Mouse (Mus musculus) limb, embryonic 11.5 days (tissue): ENCODE results near the gene Gm5089. TPM values are rescaled to one million over a fixed set of nuclear protein-coding genes. Genes with fewer than 3 reads are reported as not detected.

Experiments used
- ATAC-seq: fragments of 200-750 bp; cut with Nextera tagmentation; 2 replicates; pipeline ENCODE4 v1.8.0; 2017; ENCODE audit warnings: low read depth; ENCODE audit not compliant: insufficient number of reproducible peaks, low FRiP score, low TSS enrichment
- DNase-seq: peaks from one replicate; pipeline ENCODE4 v3.0.0-alpha.2; 2015; ENCODE audit warnings: low spot score
- H3K27ac ChIP-seq: fragments of 300-500 bp; sonication (generic); replicated peaks from 2 replicates; pipeline ENCODE4 v1.5.1; 2014; ENCODE audit warnings: low read depth, mild to moderate bottlenecking, low read length
- H3K27me3 ChIP-seq: fragments of 300-500 bp; sonication (generic); 2 replicates; pipeline ENCODE4 v1.6.1; 2014; ENCODE audit warnings: mild to moderate bottlenecking, low read length, mixed read lengths; ENCODE audit not compliant: control insufficient read depth, insufficient read depth
- H3K36me3 ChIP-seq: fragments of 300-500 bp; sonication (generic); 2 replicates; pipeline ENCODE4 v1.6.1; 2014; ENCODE audit warnings: mild to moderate bottlenecking, low read length, moderate library complexity, mixed read lengths; ENCODE audit not compliant: control insufficient read depth, insufficient read depth
- H3K4me1 ChIP-seq: fragments of 300-500 bp; sonication (generic); 2 replicates; pipeline ENCODE4 v1.6.1; 2014; ENCODE audit warnings: low read length, mixed read lengths; ENCODE audit not compliant: control insufficient read depth, insufficient read depth
- H3K4me2 ChIP-seq: fragments of 300-500 bp; sonication (generic); 2 replicates; pipeline ENCODE4 v1.6.1; 2014; ENCODE audit warnings: low read depth, mild to moderate bottlenecking, moderate library complexity; ENCODE audit not compliant: severe bottlenecking
- H3K4me3 ChIP-seq: fragments of 300-500 bp; sonication (generic); 2 replicates; pipeline ENCODE4 v1.5.1; 2014; ENCODE audit warnings: low read depth, low read length
- H3K9ac ChIP-seq: fragments of 300-500 bp; sonication (generic); 2 replicates; pipeline ENCODE4 v1.6.1; 2014; ENCODE audit warnings: mild to moderate bottlenecking, low read length
- H3K9me3 ChIP-seq: fragments of 300-500 bp; sonication (generic); 2 replicates; pipeline ENCODE4 v1.6.1; 2016; ENCODE audit warnings: low read length; ENCODE audit not compliant: control insufficient read depth
- WGBS: fragments of 180-500 bp; shearing (Covaris S2); extraction: QIAGEN DNeasy Blood & Tissue Kit; methylation state at CpG from one replicate; pipeline ENCODE4 v1.1.7; 2014; 5-methylcytosine and 5-hydroxymethylcytosine counted together
- polyA plus RNA-seq: library from polyadenylated mRNA; unstranded; fragments of >200 nt; fragmentation: Nextera tagmentation; extraction: Ambion mirVana; gene quantifications from 2 replicates; pipeline ENCODE4 v1.2.1, GENCODE M21; 2014

Gene Gm5089
- polyA plus RNA-seq, 1 experiment from 2014 or later: 0.24 TPM

DNA sequence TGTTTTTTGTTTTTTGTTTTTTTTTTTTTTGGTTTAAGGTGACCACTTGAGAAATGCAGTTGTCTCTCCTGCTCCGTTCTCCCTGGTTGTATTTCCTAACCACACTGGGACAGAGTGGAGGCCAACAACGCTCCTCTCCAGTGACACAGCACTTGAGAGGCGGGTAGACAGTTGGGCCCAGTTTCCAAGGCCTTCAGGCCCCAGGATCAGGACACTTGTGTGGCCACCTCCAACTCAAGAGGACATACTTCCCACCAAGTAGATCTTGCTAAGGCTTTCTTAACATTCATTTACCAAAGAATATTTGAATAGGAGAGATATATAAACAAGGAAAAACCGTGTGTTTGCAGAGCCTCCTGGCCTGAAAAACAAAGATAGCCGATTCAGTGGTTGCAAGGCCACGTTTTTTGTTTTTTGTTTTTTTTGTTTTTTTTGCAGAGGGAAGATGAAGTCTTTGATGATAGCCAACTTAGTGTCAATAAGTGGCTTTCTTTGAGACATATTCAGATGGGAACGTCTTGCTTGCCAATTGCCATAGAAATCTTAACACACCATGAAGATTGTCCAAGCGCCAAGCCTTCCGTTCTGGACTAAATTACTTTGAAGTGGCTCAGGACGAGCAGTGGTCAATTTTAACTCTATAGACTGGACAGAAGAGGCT lies 4.1 kb upstream of the Gm5089 start:
- Histone ChIP-seq H3K4me3 (no peak overlapping the region), H3K9ac (no peak overlapping the region), H3K36me3 (no peaks in the 10 kb centered on the region), H3K27ac (no peak overlapping the region), H3K4me2 (no peak overlapping the region), H3K9me3 (no peaks in the 10 kb centered on the region), H3K4me1 (peaks cover 30% of the 10 kb centered on the region), H3K27me3 (0 out of 2 replicates have a peak, but pooled peaks cover 6% of the 10 kb centered on the region)
- ATAC-seq: no peak
- DNase-seq: no peak
- WGBS: 68% methylated on average over 10 of the region's 10 CpGs

DNA sequence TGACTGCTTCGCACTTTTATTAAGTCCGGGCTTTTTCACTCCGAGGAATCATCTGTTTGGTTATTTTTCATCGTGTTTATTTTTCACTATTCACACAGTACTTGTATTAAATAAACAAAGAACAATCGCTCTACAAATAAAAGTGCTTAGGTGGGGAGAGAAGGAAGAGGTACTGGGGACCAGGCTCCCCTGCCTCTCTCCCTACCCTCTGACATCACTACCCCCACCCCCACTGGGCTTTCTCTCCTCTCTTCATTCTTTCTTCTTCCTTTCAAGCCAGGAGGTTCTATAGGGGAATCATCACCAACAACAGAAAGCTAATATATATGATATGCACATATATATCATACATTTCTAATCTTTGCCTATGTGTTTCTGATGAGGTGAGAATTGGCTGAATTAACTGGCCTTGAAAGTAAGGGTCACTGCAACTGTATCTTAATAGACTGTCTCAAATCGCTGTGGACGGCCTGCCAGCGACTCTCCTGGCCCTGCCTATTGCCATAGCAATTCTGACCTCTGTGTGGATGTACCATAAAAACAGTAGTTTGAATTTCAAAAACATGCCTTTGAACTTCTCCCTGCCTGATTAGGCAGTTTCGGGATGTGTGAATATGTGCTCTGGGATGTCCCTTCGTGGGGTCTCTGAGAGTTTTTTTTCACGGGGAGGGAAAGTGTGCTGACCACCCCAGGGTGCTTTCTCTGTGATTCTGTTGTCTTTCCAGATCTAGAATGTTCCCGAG lies 3.3 kb upstream of the Gm5089 start:
- H3K36me3 ChIP-seq: no peaks in the 10 kb centered on the region
- DNase-seq: no peak
- 9% methylated on average over 12 of the region's 12 CpGs for WGBS
- no peak overlapping the region for H3K4me3 ChIP-seq
- 0 out of 2 replicates have a peak, but pooled peaks cover 6% of the 10 kb centered on the region for H3K27me3 ChIP-seq
- no peak overlapping the region; the same call in 1 of the 2 replicates for H3K27ac ChIP-seq
- peak overlapping the region; percentile 49; the same call in 1 of the 2 replicates for H3K4me2 ChIP-seq
- ATAC-seq: no peak
- no peaks in the 10 kb centered on the region for H3K9me3 ChIP-seq
- H3K4me1 ChIP-seq: peaks cover 29% of the 10 kb centered on the region
- H3K9ac ChIP-seq: no peak overlapping the region

DNA sequence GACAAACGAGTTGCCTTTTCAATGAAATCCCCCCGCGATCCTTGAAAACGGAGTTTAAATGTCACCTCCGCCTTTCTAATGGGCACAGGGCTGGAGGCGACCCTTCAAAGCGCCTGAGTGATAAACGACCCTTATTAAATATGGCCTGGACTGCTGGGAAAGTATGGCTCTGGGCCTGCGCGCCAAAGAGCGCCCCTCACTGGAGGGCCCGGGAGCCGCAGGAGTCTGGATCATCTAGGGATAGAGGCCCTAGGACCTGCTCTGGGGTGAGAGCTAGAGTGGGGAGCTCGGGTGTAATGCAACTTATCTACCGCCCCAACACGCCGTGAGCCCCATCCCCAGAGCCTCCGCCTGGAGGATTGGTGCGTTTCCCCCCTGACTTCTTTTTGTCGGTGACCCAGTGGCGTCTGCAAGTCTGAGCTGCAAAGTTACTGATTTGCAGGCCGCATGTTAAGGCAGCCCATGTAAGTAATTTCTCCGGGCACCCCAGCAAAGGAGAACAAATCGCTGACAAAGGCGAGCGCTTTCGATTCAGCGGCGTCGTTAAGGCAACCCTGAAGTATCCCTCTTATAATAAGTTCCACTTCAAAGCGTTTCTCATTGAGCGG lies 2.6 kb upstream of the Gm5089 start:
- ATAC-seq (peak; percentile 78), DNase-seq (peak; percentile 85)
- Histone ChIP-seq H3K9ac (peak overlapping the region; percentile 9; the same call in 1 of the 2 replicates), H3K36me3 (no peaks in the 10 kb centered on the region), H3K4me3 (0 out of 2 replicates have a peak overlapping the region, but pooled peaks have one; percentile 2), H3K4me2 (peak overlapping the region; percentile 49), H3K27me3 (0 out of 2 replicates have a peak, but pooled peaks cover 6% of the 10 kb centered on the region), H3K9me3 (no peaks in the 10 kb centered on the region), H3K4me1 (peaks cover 29% of the 10 kb centered on the region), H3K27ac (peak overlapping the region; percentile 56)
- WGBS: 2% methylated on average over 32 of the region's 32 CpGs

DNA sequence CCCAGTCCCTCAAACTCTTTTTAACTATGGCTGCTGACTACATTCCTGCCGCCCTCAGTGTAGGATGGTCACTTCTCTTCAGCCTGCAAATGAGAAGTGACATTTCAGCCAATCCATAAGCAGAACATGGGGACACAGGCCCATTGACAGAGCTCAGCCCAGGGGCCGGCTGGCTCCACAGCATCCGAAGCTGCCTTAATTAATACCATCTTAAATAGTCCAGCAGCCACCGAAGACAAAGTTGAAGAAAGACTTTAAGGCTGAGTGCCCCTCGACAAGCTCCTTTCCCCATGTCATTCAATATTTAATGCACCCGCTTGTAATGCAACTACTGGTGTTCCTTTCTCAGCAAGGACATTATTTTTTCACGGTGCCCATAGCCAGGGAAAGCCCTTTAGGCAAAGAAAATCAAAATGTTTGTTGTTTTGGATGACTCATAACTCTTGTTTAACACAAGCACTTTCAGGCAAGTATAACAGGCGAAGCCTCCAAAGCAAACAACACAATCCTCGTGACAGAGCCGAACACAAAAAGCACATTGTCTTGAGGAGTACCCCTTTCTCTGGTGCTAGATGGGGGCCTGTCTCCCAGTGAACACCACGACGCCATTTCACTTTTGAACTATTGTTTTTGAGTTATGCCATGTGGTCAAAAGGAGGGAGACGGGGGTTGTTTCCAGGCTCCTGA lies 1.9 kb upstream of the Gm5089 start:
- Histone ChIP-seq H3K36me3 (no peaks in the 10 kb centered on the region), H3K4me3 (no peak overlapping the region), H3K27ac (0 out of 2 replicates have a peak overlapping the region, but pooled peaks have one; percentile 16), H3K4me2 (peak overlapping the region; percentile 49; the same call in 1 of the 2 replicates), H3K9ac (no peak overlapping the region), H3K27me3 (0 out of 2 replicates have a peak, but pooled peaks cover 6% of the 10 kb centered on the region), H3K9me3 (no peaks in the 10 kb centered on the region), H3K4me1 (peaks cover 29% of the 10 kb centered on the region)
- 15% methylated on average over 13 of the region's 13 CpGs for WGBS
- ATAC-seq: peak; percentile 40; the same call in 1 of the 2 replicates
- DNase-seq: peak; percentile 47

DNA sequence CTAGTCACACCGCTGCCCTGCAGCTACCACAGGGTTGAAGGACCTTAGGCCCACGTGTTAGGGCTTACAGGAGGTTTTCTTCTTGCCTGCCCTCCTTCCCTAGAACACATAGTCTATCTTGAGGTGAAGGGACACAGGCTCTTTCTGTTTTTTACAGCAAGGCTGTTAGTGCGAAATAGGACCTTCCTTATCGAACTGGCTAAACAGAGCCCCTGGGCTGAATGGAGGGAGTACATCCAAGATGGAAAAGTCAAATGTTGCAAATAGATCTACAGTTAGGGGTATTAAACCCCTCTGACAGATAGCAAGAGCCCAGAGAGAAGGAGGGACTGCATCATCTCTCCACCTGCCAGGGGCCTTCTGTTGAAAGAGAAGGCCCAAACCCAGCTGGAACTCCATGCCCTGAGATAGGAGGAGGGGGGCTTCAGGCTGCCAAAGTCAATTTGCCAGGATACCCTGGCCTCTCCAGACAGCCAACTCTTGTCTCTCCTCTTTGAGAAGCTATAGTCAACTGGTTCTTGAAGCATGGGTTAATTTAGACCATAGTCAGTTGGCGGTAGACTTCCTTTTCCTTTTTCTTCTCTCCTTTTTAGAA lies 733 bp upstream of the Gm5089 start:
- Histone ChIP-seq H3K27me3 (0 out of 2 replicates have a peak, but pooled peaks cover 6% of the 10 kb centered on the region), H3K9me3 (no peaks in the 10 kb centered on the region), H3K4me3 (no peak overlapping the region), H3K36me3 (no peaks in the 10 kb centered on the region), H3K27ac (no peak overlapping the region), H3K4me2 (peak overlapping the region; percentile 94; the same call in 1 of the 2 replicates), H3K4me1 (peaks cover 29% of the 10 kb centered on the region), H3K9ac (no peak overlapping the region)
- ATAC-seq (no peak), DNase-seq (no peak)
- WGBS: 60% methylated on average over 5 of the region's 5 CpGs

DNA sequence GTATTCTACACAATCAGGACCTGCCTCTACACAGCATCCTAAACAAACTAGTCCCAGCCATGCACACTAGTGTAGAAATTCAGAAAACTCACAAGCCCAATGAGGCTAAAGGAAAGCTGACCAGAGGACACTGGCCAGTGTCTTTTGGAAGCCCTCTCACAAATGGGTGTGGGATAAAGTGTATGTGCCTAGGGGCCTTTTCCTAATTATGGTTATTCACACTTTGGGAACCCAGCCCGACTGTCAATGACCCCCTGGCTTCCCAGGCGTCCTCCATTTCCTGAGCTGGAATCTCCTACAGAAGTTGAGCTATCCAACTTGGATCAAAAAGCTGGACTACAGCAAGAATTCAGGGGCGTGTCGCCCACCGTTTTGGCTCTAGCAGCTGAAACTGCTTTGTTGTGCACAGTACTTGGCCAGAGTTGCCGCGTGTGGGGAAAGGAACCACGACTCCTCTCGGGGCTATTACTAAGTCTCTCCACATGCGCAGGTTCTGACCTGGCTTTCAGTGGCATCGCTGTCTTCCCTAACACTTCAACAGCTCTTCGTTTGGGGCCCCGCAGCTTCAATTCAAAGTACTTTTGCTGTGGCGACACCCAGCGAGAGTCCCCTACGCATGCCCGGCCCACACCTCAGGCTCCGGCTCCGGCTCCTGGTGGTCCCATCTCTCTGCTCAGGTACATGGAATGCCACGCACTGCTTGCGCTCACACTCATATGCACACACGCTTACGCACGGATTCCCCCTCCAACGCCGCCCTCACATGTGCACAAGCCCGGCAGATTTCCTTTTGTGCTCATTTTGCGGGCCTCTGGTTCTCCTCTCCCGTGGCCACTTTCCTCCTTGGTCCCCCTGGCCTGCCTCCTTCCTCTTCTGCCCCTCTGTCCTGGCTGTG lies 1.1 kb downstream of the Gm5089 start:
- H3K9me3 ChIP-seq: no peaks in the 10 kb centered on the region
- DNase-seq (peak; percentile 66), ATAC-seq (no peak)
- no peak overlapping the region for H3K27ac ChIP-seq
- 0 out of 2 replicates have a peak, but pooled peaks cover 6% of the 10 kb centered on the region for H3K27me3 ChIP-seq
- H3K36me3 ChIP-seq: no peaks in the 10 kb centered on the region
- peak overlapping the region; percentile 48 for H3K4me3 ChIP-seq
- H3K9ac ChIP-seq: peak overlapping the region; percentile 82
- H3K4me1 ChIP-seq: peaks cover 29% of the 10 kb centered on the region
- whole genome bisulfite sequencing: 2% methylated on average over 29 of the region's 29 CpGs
- H3K4me2 ChIP-seq: peak overlapping the region; percentile 94

DNA sequence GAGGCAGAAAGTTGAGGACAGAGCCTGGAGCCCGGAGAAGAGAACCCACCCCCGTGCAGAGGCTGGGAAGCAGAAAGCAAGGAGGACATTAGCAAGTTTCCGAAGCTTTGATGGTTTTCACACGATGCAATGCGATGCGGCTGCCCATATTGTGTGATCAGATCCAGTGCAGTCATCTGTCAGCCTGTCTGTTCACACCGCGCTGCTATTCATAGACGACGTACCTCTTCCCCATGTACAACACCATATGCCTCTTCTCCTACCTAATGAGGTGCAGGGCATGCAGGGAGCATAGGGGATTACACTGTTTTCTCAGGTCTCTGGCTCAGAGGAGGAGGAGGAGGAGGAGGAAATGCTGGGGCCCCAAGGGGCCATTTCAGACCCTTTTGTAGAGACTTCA lies 14.1 kb downstream of the Gm5089 start:
- 56% methylated on average over 10 of the region's 10 CpGs for WGBS
- H3K36me3 ChIP-seq: no peaks in the 10 kb centered on the region
- no peak overlapping the region for H3K4me2 ChIP-seq
- H3K9ac ChIP-seq: no peak overlapping the region
- H3K27ac ChIP-seq: no peak overlapping the region
- H3K9me3 ChIP-seq: no peaks in the 10 kb centered on the region
- DNase-seq (no peak), ATAC-seq (no peak)
- H3K4me1 ChIP-seq: peaks cover 5% of the 10 kb centered on the region; the same call in 1 of the 2 replicates
- no peaks in the 10 kb centered on the region for H3K27me3 ChIP-seq
- H3K4me3 ChIP-seq: no peak overlapping the region
